Mouse (Mus musculus) neural tube, embryonic 14.5 days (tissue): Measurements from ENCODE around the gene Klf3. TPM values are rescaled to one million over a fixed set of nuclear protein-coding genes. Genes with fewer than 3 reads are reported as not detected.

Experiments
- ATAC-seq: fragments of 200-750 bp; cut with Nextera tagmentation; 2 replicates; pipeline ENCODE4 v1.8.0; 2017; ENCODE audit warnings: low read depth, mild to moderate bottlenecking, moderate TSS enrichment, moderate library complexity
- H3K27ac ChIP-seq: fragments of 300-500 bp; sonication (generic); 2 replicates; pipeline ENCODE4 v1.5.1; 2014; ENCODE audit warnings: low read depth, mild to moderate bottlenecking, control low read depth, low read length, moderate library complexity, mixed read lengths
- H3K27me3 ChIP-seq: fragments of 300-500 bp; sonication (generic); 2 replicates; pipeline ENCODE4 v1.6.1; 2014; ENCODE audit warnings: low read length; ENCODE audit not compliant: control insufficient read depth, insufficient read depth
- H3K36me3 ChIP-seq: fragments of 300-500 bp; sonication (generic); 2 replicates; pipeline ENCODE4 v1.6.1; 2014; ENCODE audit warnings: low read length, mixed read lengths; ENCODE audit not compliant: control insufficient read depth, insufficient read depth
- H3K4me1 ChIP-seq: fragments of 300-500 bp; sonication (generic); 2 replicates; pipeline ENCODE4 v1.6.1; 2014; ENCODE audit warnings: low read length; ENCODE audit not compliant: control insufficient read depth, insufficient read depth
- H3K4me2 ChIP-seq: fragments of 300-500 bp; sonication (generic); 2 replicates; pipeline ENCODE4 v1.6.1; 2014; ENCODE audit warnings: mild to moderate bottlenecking, low read depth, low read length, control low read depth
- H3K4me3 ChIP-seq: fragments of 300-500 bp; sonication (generic); 2 replicates; pipeline ENCODE4 v1.5.1; 2014; ENCODE audit warnings: low read depth, low read length, control low read depth, mixed read lengths
- H3K9ac ChIP-seq: fragments of 300-500 bp; sonication (generic); replicated peaks from 2 replicates; pipeline ENCODE4 v1.6.1; 2014; ENCODE audit warnings: low read depth, mild to moderate bottlenecking, control low read depth, low read length, mixed read lengths
- H3K9me3 ChIP-seq: fragments of 300-500 bp; sonication (generic); 2 replicates; pipeline ENCODE4 v1.6.1; 2016; ENCODE audit warnings: low read length; ENCODE audit not compliant: control insufficient read depth
- WGBS: fragments of 180-500 bp; shearing (Covaris S2); extraction: QIAGEN DNeasy Blood & Tissue Kit; methylation state at CpG from one replicate; pipeline ENCODE4 v1.1.7; 2014; 5-methylcytosine and 5-hydroxymethylcytosine counted together
- polyA plus RNA-seq: library from polyadenylated mRNA; unstranded; fragments of >200 nt; fragmentation: Nextera tagmentation; extraction: Ambion mirVana; gene quantifications from 2 replicates; pipeline ENCODE4 v1.2.1, GENCODE M21; 2014

Gene Klf3
- polyA plus RNA-seq, 1 experiment from 2014 or later = 20.1 TPM

DNA sequence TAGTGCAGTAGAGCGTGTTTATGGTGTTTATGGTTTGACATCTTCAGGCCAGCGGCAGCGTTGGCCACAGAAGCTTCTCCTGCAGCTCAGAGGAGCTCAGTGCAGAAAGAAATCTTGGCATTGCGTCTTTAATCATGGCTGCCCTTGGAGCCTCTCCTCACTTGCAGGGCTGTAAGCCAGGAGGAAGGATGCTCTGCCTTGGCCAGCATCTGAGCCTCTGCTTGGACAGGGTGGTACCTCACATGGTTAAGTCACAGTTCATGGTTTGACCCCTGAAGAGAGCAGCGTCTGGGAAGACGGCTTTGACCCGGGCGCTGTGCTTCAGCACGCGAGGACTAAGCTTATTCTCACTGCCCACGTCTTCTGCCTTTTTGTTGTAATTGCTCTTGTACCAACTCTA is 20.2 kb downstream of the Klf3 start:
- no peaks in the 10 kb centered on the region for H3K4me1 ChIP-seq
- H3K4me2 ChIP-seq = no peak overlapping the region
- no peaks in the 10 kb centered on the region for H3K27me3 ChIP-seq
- no peaks in the 10 kb centered on the region for H3K9me3 ChIP-seq
- 92% methylated on average over 11 of the region's 11 CpGs for WGBS
- no peak overlapping the region for H3K4me3 ChIP-seq
- no peaks in the 10 kb centered on the region; the same call in 1 of the 2 replicates for H3K36me3 ChIP-seq
- no peak for ATAC-seq
- H3K27ac ChIP-seq = no peak overlapping the region
- H3K9ac ChIP-seq = no peak overlapping the region

DNA sequence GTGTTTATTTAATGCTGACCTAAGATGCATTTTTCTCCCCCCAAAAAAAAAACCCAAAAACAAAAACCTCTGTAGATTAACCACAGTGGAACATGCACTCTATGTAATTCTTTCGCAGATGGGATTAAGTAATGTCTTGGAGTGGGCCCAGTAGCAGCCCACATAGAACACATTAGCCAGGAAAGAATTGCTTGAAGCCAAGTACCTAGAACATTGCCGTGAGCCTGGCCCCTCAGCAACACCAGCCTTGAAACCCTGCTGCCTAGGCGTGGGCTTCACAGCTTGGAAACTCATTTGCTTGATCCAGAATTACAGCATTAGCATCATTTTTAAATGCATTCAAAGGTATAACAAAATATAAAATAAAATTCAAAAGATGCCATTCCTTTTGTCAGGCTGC is 21.6 kb downstream of the Klf3 start:
- WGBS = 94% methylated on average over 3 of the region's 3 CpGs
- Histone ChIP-seq H3K4me2 (no peak overlapping the region), H3K4me3 (no peak overlapping the region), H3K27me3 (no peaks in the 10 kb centered on the region), H3K9ac (no peak overlapping the region), H3K9me3 (no peaks in the 10 kb centered on the region), H3K27ac (no peak overlapping the region), H3K4me1 (no peaks in the 10 kb centered on the region), H3K36me3 (no peaks in the 10 kb centered on the region; the same call in 1 of the 2 replicates)
- no peak for ATAC-seq

DNA sequence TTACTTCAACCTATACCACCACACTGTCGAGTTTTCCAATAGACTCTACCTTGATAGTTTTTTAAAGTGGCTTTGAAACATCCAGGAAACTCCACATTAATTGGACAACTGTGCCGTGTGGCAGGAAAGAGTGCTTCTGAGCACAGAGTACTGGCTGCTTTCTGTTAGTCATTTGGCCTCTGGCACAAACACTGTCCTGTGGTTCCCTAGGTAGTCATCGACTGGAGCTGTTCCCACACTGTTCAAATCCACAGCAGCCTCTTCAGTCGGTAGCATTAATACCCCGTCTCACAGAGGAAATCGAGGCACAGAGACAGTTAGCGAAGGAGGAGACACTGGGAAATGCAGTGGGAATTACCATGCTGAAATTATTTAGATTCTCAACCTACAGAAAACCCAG is 22.3 kb downstream of the Klf3 start:
- ATAC-seq = no peak
- 93% methylated on average over 7 of the region's 7 CpGs for WGBS
- H3K9me3 ChIP-seq = no peaks in the 10 kb centered on the region
- no peaks in the 10 kb centered on the region; the same call in 1 of the 2 replicates for H3K36me3 ChIP-seq
- H3K4me2 ChIP-seq = no peak overlapping the region
- no peak overlapping the region for H3K27ac ChIP-seq
- no peaks in the 10 kb centered on the region for H3K27me3 ChIP-seq
- no peak overlapping the region for H3K9ac ChIP-seq
- no peak overlapping the region for H3K4me3 ChIP-seq
- no peaks in the 10 kb centered on the region for H3K4me1 ChIP-seq

DNA sequence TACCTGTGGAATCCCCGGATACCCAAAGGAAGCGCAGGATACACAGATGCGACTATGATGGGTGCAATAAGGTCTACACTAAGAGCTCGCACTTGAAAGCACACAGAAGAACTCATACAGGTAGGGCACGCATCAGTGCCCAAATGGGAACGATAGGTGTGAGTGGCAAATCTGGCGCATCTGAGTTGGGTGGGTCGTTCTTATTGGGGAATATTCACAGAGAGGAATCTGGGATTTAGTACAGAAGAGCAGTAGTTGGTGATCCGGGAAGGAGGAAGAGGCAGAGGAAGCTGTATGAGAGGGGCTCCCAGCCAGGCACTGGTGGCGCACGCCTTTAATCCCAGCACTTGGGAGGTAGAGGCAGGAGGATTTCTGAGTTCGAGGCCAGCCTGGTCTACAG is 24.0 kb downstream of the Klf3 start:
- Histone ChIP-seq H3K4me1 (no peaks in the 10 kb centered on the region), H3K27me3 (no peaks in the 10 kb centered on the region), H3K9me3 (no peaks in the 10 kb centered on the region), H3K9ac (no peak overlapping the region), H3K4me3 (no peak overlapping the region), H3K27ac (no peak overlapping the region), H3K36me3 (no peaks in the 10 kb centered on the region; the same call in 1 of the 2 replicates), H3K4me2 (no peak overlapping the region)
- no peak for ATAC-seq
- 95% methylated on average over 12 of the region's 12 CpGs for WGBS

DNA sequence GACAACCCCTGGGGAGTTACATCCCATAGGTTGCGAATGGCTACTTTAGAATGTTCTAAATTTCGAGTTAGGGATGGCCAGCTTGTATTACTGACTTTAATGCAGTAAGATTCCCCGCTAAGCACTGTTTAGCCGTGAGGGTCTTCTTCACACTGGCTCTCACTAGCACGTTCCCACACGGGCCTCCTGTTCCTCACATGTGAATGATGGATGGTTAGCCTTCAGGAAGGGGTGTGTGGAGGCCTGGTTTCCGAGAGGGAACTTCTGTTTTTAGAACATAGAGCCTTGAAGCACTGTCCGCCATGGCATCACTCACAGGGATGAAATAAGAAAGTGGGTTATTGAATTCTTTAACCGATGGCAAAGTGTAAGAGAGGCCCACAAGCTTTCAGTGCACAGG is 25.1 kb downstream of the Klf3 start:
- no peak for ATAC-seq
- no peaks in the 10 kb centered on the region for H3K4me1 ChIP-seq
- H3K4me2 ChIP-seq = no peak overlapping the region
- no peaks in the 10 kb centered on the region for H3K27me3 ChIP-seq
- 94% methylated on average over 9 of the region's 9 CpGs for WGBS
- no peak overlapping the region for H3K27ac ChIP-seq
- no peaks in the 10 kb centered on the region; the same call in 1 of the 2 replicates for H3K36me3 ChIP-seq
- no peak overlapping the region for H3K9ac ChIP-seq
- no peaks in the 10 kb centered on the region for H3K9me3 ChIP-seq
- no peak overlapping the region for H3K4me3 ChIP-seq

DNA sequence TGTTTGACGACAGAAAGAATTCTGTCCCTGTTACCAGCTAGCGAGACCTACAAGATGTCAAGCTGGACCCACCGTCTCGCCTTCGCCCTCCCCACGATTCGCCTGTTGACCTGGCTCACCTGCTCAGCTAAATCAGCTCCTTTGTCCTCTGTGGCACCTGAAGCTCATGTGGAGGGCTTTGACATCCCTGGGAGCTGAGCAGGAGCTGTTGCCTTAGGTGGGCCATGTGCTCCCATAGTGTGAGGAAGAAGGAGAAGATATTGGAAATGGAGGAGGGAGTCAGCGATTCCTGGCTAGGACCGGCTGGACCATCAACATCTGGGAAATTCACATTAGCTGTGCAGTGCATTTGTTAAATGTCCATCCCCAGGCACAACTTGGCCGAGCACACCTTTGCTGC is 26.4 kb downstream of the Klf3 start:
- Histone ChIP-seq H3K4me2 (no peak overlapping the region), H3K9me3 (no peaks in the 10 kb centered on the region), H3K9ac (no peak overlapping the region), H3K27me3 (no peaks in the 10 kb centered on the region), H3K4me3 (no peak overlapping the region), H3K4me1 (no peaks in the 10 kb centered on the region), H3K36me3 (no peaks in the 10 kb centered on the region), H3K27ac (no peak overlapping the region)
- no peak for ATAC-seq
- WGBS = 96% methylated on average over 10 of the region's 10 CpGs

DNA sequence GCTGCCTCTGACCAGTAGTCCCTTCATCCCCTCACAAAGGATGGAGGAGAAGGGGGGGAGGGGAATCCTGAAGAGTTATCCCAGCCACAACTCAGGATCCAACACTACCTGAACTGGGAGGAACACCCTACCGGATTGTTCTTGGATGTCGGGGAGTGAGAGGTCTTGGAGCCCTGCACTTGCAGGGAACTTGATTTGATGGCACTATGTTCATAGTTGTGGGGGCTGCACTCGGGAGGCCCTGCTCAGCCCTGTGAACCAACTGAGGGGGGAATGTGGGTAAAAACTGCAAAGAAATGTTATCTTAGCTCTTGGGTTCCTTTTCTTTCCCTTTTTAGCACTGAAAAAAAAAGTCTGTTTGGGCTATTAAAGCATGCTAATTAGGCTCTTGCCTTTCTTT is 27.6 kb downstream of the Klf3 start:
- Histone ChIP-seq H3K27me3 (no peaks in the 10 kb centered on the region), H3K9me3 (no peaks in the 10 kb centered on the region), H3K4me1 (no peaks in the 10 kb centered on the region), H3K36me3 (no peaks in the 10 kb centered on the region), H3K9ac (no peak overlapping the region), H3K27ac (no peak overlapping the region), H3K4me2 (no peak overlapping the region), H3K4me3 (no peak overlapping the region)
- WGBS = 83% methylated on average over 3 of the region's 3 CpGs
- no peak for ATAC-seq

DNA sequence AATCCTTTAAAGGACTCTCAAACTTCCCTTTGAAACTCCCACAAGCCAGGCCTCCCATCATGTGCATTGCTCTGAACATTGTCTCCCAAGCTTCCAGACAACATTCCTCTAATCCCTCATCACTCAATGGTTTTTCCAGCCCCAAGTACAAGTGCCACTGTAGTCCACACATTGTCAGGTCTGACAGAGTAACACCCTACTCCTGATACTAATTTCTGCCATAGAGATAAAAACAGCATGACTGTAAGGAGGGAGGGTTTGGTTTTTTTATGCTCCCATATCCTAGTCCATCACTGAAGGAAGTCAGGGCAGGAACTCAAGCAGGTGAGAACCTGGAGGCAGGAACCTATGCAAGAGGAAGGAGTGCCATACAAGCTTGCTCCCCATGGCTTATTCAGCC is 30.2 kb downstream of the Klf3 start:
- H3K4me1 ChIP-seq = no peaks in the 10 kb centered on the region
- H3K27me3 ChIP-seq = no peaks in the 10 kb centered on the region
- H3K9me3 ChIP-seq = no peaks in the 10 kb centered on the region
- no peak overlapping the region for H3K4me2 ChIP-seq
- H3K4me3 ChIP-seq = no peak overlapping the region
- no peaks in the 10 kb centered on the region for H3K36me3 ChIP-seq
- no peak overlapping the region for H3K9ac ChIP-seq
- no peak for ATAC-seq
- H3K27ac ChIP-seq = no peak overlapping the region

DNA sequence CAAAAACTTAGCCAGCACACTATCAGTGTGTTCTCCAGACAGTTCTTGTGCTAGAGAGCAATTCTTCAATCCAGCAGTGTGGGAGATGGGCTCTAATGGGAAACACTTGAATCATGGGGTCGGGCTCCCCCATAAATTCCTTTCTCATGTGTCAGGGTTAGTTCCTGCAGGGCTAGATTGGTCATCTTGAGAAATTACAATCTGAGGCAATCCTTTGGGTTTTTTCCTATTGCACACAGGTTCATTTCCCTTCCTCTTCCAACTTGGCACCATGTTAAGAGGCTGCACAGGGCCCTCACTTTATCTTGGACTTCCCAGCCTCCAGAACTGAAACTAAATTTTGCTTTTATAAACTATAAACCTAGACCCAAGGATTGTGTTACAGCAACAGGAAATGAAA is 31.0 kb downstream of the Klf3 start:
- Histone ChIP-seq H3K4me1 (no peaks in the 10 kb centered on the region), H3K27me3 (no peaks in the 10 kb centered on the region), H3K9ac (no peak overlapping the region), H3K9me3 (no peaks in the 10 kb centered on the region), H3K4me3 (no peak overlapping the region), H3K4me2 (no peak overlapping the region), H3K27ac (no peak overlapping the region), H3K36me3 (no peaks in the 10 kb centered on the region)
- ATAC-seq = no peak
- 71% methylated on average over 1 of the region's 1 CpGs for WGBS

DNA sequence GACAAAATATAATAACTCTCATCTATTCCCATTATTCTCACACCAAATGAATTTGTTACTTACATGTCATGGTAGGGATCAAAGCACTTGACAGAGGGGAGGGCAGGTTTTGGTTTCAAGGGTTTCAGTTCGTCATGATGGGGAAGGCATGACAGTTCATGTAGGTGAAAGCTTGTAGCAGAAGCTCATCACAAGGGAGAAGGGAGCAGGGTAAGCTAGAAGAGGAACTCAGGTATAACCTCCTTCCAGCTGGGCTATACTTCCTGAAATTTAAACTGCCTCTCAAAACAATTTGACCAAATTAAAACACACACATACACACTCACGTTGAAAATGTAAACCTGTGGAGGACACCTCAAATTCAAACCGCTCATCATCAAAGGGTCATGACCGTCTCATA is 32.1 kb downstream of the Klf3 start:
- WGBS = 94% methylated on average over 4 of the region's 4 CpGs
- H3K4me3 ChIP-seq = no peak overlapping the region
- no peak for ATAC-seq

More for the DNA sequence above, 32.1 kb downstream of the Klf3 start:
- H3K4me1 ChIP-seq = no peaks in the 10 kb centered on the region
- no peak overlapping the region for H3K27ac ChIP-seq
- no peak overlapping the region for H3K4me2 ChIP-seq
- no peak overlapping the region for H3K9ac ChIP-seq
- H3K27me3 ChIP-seq = no peaks in the 10 kb centered on the region
- H3K36me3 ChIP-seq = no peaks in the 10 kb centered on the region
- H3K9me3 ChIP-seq = no peaks in the 10 kb centered on the region
